Mouse (Mus musculus) hindbrain, embryonic 14.5 days (tissue): ENCODE results near the gene Dusp16. TPM values are rescaled to one million over a fixed set of nuclear protein-coding genes. Genes with fewer than 3 reads are reported as not detected.

Source experiments
- ATAC-seq: fragments of 200-750 bp; cut with Nextera tagmentation; 2 replicates; pipeline ENCODE4 v1.8.0; 2017; ENCODE audit warnings: moderate number of reproducible peaks, mild to moderate bottlenecking, moderate TSS enrichment, moderate library complexity; ENCODE audit not compliant: low FRiP score
- DNase-seq: peaks from one replicate; pipeline ENCODE4 v3.0.0-alpha.2; 2015; ENCODE audit warnings: low spot score
- H3K27ac ChIP-seq: fragments of 300-500 bp; sonication (generic); 2 replicates; pipeline ENCODE4 v1.5.1; 2014; ENCODE audit warnings: mild to moderate bottlenecking, moderate library complexity
- H3K27me3 ChIP-seq: fragments of 300-500 bp; sonication (generic); 2 replicates; pipeline ENCODE4 v1.6.1; 2014; ENCODE audit warnings: mild to moderate bottlenecking, low read length, mixed read lengths; ENCODE audit not compliant: control insufficient read depth, insufficient read depth
- H3K36me3 ChIP-seq: fragments of 300-500 bp; sonication (generic); replicated peaks from 2 replicates; pipeline ENCODE4 v1.6.1; 2014; ENCODE audit not compliant: control insufficient read depth, insufficient read depth
- H3K4me1 ChIP-seq: fragments of 300-500 bp; sonication (generic); replicated peaks from 2 replicates; pipeline ENCODE4 v1.6.1; 2014; ENCODE audit warnings: antibody characterized with exemption, low read length, mixed read lengths; ENCODE audit not compliant: control insufficient read depth, insufficient read depth
- H3K4me2 ChIP-seq: fragments of 300-500 bp; sonication (generic); replicated peaks from 2 replicates; pipeline ENCODE4 v1.6.1; 2014; ENCODE audit warnings: mild to moderate bottlenecking, moderate library complexity
- H3K4me3 ChIP-seq: fragments of 300-500 bp; sonication (generic); replicated peaks from 2 replicates; pipeline ENCODE4 v1.5.1; 2014; ENCODE audit warnings: mild to moderate bottlenecking, low read length
- H3K9ac ChIP-seq: fragments of 300-500 bp; sonication (generic); 2 replicates; pipeline ENCODE4 v1.6.1; 2014
- H3K9me3 ChIP-seq: fragments of 300-500 bp; sonication (generic); 2 replicates; pipeline ENCODE4 v1.6.1; 2016; ENCODE audit warnings: low read length; ENCODE audit not compliant: control insufficient read depth
- WGBS: fragments of 180-500 bp; shearing (Covaris S2); extraction: QIAGEN DNeasy Blood & Tissue Kit; methylation state at CpG from one replicate; pipeline ENCODE4 v1.1.7; 2014; 5-methylcytosine and 5-hydroxymethylcytosine counted together
- polyA plus RNA-seq: library from polyadenylated mRNA; unstranded; fragments of >200 nt; fragmentation: Nextera tagmentation; extraction: Ambion mirVana; gene quantifications from 2 replicates; pipeline ENCODE4 v1.2.1, GENCODE M21; 2014

Gene Dusp16
- polyA plus RNA-seq, 1 experiment from 2014 or later: 5.7 TPM

DNA sequence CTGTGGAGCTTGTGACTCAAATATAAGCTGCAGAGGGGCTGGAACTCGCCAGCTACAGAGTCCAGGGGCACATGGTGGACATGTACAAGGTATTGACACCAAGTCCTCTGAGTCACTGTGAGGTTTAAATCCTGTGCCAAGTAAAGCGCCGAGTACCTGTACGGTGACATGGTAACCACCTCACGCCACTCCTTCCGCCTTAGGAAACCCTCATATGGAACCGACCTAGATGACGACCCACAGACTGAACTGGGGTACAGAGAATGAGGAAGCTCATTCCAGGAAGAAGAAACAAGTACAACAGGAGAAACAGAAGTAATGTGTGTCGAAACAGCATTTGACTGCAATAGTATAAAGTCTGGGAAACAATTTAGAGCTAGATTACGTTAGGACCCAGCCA, 3.9 kb upstream of the Dusp16 start:
- H3K4me2 ChIP-seq: no peak overlapping the region
- WGBS: 90% methylated on average over 10 of the region's 10 CpGs
- no peak for ATAC-seq

DNA sequence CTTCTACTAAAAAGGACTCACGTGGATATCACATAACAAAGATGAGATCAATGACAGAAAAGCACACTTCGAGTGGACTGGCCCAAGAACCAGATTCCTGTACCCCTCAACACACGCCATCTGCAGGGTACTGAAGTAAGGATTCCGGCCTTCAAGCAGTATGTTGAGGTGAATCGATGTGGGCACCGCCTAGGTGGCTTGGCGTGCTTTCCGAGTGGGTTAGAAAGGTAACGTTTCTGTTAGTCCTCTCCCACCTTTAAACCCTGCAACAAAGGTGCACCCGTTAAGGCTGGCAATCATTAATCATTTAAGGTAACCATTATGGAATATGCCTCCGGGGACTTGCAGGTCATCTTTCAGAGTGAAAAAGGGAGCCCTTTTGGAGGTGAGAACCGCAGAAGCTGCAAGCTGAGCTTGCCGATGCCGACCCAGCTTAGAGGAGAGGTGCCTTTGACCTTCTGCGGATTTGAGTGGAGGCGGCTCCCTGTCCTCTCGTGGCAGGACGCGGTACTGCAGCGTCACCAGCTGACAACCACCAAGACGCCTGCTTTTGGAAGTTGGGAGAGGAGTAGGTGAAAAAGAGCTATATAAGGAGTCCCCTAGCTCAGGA, 1.6 kb upstream of the Dusp16 start:
- 15% methylated on average over 21 of the region's 21 CpGs for WGBS
- no peak overlapping the region for H3K9ac ChIP-seq
- H3K27ac ChIP-seq: no peak overlapping the region
- ATAC-seq (no peak), DNase-seq (peak; percentile 82)
- H3K4me3 ChIP-seq: no peak overlapping the region
- peaks cover 13% of the 10 kb centered on the region; the same call in 1 of the 2 replicates for H3K27me3 ChIP-seq
- H3K36me3 ChIP-seq: no peaks in the 10 kb centered on the region
- no peaks in the 10 kb centered on the region for H3K4me1 ChIP-seq
- H3K9me3 ChIP-seq: no peaks in the 10 kb centered on the region
- H3K4me2 ChIP-seq: peak overlapping the region; percentile 28

More for the DNA sequence above, 3.9 kb upstream of the Dusp16 start:
- H3K9me3 ChIP-seq: no peaks in the 10 kb centered on the region
- H3K4me1 ChIP-seq: no peaks in the 10 kb centered on the region
- 0 out of 2 replicates have a peak, but pooled peaks cover 8% of the 10 kb centered on the region for H3K27me3 ChIP-seq
- H3K9ac ChIP-seq: no peak overlapping the region
- no peak for DNase-seq
- no peaks in the 10 kb centered on the region for H3K36me3 ChIP-seq
- H3K27ac ChIP-seq: no peak overlapping the region
- no peak overlapping the region for H3K4me3 ChIP-seq

DNA sequence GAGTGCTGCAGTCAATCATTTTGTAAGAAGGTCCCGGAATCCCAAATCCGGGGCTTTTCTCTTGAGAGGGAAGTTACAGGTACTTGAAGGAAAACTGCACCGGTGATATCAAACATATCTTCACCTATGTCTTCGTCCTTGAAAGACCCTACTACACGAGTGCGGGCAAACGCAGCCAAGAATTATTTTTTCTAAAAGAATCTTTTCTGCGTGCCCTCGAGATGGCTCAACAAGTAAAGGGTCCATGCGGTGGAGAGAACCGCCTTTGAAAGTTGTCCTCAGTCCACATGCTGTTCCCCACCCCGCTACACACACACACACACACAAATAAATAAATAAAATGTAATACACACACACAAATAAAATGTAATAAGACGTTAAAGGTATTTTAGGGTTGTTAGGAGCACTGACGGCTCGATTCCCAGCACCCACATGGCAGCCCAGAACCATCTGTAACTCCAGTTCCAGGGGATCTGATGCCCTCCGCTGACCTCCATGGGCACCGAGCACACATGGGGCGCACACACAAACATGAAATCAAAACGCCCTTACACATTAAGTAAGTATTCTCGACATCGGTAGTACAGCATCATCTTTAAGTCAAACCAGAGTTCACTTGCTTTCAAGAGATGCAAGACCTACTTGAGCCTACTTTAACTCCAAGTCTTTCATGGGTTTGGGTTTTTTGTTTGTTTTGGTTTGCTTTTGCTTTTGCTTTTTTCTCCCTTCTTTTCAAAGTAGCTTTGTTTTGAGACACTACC, 801 bp upstream of the Dusp16 start:
- Histone ChIP-seq H3K4me2 (peak overlapping the region; percentile 89), H3K36me3 (no peaks in the 10 kb centered on the region), H3K27me3 (peaks cover 13% of the 10 kb centered on the region; the same call in 1 of the 2 replicates), H3K4me1 (no peaks in the 10 kb centered on the region), H3K27ac (no peak overlapping the region), H3K9me3 (no peaks in the 10 kb centered on the region), H3K4me3 (peak overlapping the region; percentile 60), H3K9ac (peak overlapping the region; percentile 61)
- DNase-seq (no peak), ATAC-seq (peak; percentile 12; the same call in 1 of the 2 replicates)
- 35% methylated on average over 21 of the region's 21 CpGs for WGBS

DNA sequence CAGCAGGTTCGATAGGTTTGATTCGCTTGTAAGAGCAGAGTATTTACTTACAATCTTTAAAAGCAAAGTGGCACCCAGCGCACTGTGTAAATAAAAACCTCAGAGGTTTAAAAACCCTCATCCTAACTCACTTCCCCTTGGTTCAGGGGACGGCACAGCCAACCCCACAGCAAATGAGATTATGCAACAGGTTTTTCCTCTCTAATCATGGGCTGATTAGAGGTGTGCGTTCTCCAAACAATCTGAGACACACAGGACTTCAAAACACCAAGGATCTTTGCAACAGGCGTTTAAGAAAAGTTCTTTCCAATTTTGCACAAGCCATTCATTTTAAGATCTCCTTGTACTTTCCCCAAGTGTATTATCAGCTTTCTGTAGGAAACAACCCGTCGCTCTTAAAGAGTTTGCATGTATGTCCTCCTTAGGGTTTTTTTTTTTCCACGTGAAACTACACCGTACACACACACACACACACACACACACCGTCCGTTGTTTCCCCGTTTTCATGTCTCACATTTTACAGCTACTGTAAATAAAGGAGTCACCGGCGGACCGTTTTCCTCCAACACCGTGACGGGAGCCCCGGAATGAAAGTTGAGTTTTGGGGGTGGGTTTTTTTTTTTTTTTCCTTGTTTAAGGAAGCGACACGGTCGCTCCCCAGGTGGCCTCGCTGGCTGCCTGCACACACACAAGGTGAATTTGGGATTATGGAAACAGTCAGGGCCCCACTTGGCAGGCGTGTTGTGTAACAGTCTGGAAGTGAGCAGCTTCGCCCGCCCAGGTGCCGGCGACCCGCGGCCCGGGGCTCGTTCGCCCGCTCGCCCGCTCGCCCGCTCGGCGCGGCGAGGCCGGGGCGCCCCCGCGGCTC, 940 bp downstream of the Dusp16 start:
- Histone ChIP-seq H3K4me1 (no peaks in the 10 kb centered on the region), H3K4me2 (peak overlapping the region; percentile 89), H3K36me3 (no peaks in the 10 kb centered on the region), H3K27me3 (peaks cover 13% of the 10 kb centered on the region; the same call in 1 of the 2 replicates), H3K9me3 (no peaks in the 10 kb centered on the region), H3K4me3 (peak overlapping the region; percentile 60), H3K27ac (peak overlapping the region; percentile 68), H3K9ac (peak overlapping the region; percentile 77)
- DNase-seq: no peak
- no peak for ATAC-seq
- under 1% methylated on average over 41 of the region's 46 CpGs for WGBS

DNA sequence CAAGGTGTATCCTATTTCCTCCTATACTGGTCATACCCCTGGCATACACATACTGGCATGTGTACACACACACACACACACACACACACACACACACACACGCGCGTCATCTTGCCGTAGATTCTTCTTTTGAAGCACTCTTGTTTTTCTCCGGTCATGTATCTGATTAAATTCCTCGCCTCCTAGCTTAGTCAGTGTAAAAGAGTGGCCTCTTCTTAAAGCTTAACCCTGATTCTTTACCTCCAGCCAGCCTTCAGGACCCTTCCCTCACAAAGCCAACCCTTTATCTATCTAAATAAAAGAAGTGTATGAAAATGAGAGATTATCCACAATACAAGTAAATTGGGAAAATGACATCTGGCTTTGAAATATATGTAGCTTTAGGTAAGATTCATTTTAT, 3.3 kb downstream of the Dusp16 start:
- Histone ChIP-seq H3K27ac (no peak overlapping the region), H3K4me2 (no peak overlapping the region), H3K36me3 (no peaks in the 10 kb centered on the region), H3K9me3 (no peaks in the 10 kb centered on the region), H3K4me3 (no peak overlapping the region), H3K27me3 (peaks cover 13% of the 10 kb centered on the region; the same call in 1 of the 2 replicates), H3K4me1 (no peaks in the 10 kb centered on the region), H3K9ac (no peak overlapping the region)
- DNase-seq (no peak), ATAC-seq (no peak)
- 70% methylated on average over 6 of the region's 6 CpGs for WGBS

DNA sequence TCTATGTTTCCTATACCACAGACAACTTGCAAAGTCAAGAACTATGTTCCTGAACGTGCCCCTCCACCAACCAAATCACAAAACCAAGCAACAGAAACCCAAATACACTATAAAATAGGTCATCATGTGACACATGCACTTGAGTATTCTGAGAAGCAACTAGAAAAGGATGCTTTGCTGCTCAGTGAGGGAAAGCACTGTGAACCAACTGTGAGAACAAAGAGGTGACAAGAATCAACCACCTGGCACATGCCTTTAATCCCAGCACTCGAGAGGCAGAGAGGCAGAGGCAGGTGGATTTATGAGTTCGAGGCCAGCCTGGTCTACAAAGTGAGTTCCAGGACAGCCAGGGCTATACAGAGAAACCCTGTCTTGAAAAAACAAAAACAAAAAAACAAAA, 6.0 kb downstream of the Dusp16 start:
- no peaks in the 10 kb centered on the region for H3K9me3 ChIP-seq
- no peak for ATAC-seq
- 80% methylated on average over 3 of the region's 3 CpGs for WGBS

DNA sequence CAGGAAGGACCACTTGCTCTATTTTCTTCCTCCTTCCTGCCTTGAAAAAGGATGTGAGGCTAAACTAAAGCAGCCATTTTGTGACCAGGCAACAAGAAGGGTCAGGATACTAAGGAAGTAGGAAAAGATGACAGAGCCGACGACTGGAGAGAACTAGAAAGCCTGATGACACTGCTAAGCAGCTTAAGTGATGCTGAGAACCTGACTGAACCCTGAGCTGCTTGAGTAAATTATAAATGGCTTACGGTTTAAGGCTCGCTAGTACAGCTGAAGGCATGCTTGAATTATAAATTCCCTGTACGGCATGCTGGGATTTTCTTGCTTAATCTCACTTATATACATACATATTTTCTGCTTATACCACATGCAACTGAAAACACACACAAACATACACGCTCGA, 9.5 kb downstream of the Dusp16 start:
- H3K4me3 ChIP-seq: no peak overlapping the region
- H3K9me3 ChIP-seq: no peaks in the 10 kb centered on the region
- H3K4me1 ChIP-seq: no peaks in the 10 kb centered on the region
- no peak overlapping the region for H3K4me2 ChIP-seq
- H3K27ac ChIP-seq: no peak overlapping the region
- H3K9ac ChIP-seq: no peak overlapping the region
- 90% methylated on average over 7 of the region's 7 CpGs for WGBS
- no peaks in the 10 kb centered on the region for H3K27me3 ChIP-seq
- no peak for DNase-seq
- ATAC-seq: no peak
- H3K36me3 ChIP-seq: no peaks in the 10 kb centered on the region

More for the DNA sequence above, 6.0 kb downstream of the Dusp16 start:
- Histone ChIP-seq H3K27ac (no peak overlapping the region), H3K9ac (no peak overlapping the region), H3K4me1 (no peaks in the 10 kb centered on the region), H3K36me3 (no peaks in the 10 kb centered on the region), H3K4me3 (no peak overlapping the region), H3K4me2 (no peak overlapping the region), H3K27me3 (peaks cover 4% of the 10 kb centered on the region; the same call in 1 of the 2 replicates)
- no peak for DNase-seq

DNA sequence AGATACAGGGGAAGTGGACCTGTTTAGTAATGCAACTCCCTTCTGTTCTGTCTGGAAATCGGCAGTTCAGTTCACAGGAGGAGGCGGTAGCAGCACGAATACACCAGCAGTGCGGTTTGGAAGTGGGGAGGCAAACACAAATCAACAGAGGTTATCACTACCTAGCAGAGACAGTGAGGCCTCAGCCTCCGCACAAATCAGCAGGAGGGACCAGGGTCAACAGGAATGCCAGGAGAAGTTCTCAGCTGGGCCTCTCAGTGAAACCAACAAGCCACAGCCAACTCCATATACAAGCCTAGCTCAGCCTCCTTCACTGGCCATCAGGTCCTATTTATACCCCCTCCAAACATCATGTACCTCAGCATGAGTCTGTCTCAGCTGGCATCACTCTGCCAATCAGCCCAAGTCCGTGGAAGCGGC, 10.9 kb downstream of the Dusp16 start:
- H3K4me3 ChIP-seq: no peak overlapping the region
- no peak overlapping the region for H3K9ac ChIP-seq
- no peak for ATAC-seq
- H3K4me2 ChIP-seq: no peak overlapping the region
- H3K36me3 ChIP-seq: no peaks in the 10 kb centered on the region
- DNase-seq: no peak
- H3K9me3 ChIP-seq: no peaks in the 10 kb centered on the region
- H3K4me1 ChIP-seq: no peaks in the 10 kb centered on the region
- WGBS: 78% methylated on average over 7 of the region's 7 CpGs
- H3K27me3 ChIP-seq: no peaks in the 10 kb centered on the region
- H3K27ac ChIP-seq: no peak overlapping the region

DNA sequence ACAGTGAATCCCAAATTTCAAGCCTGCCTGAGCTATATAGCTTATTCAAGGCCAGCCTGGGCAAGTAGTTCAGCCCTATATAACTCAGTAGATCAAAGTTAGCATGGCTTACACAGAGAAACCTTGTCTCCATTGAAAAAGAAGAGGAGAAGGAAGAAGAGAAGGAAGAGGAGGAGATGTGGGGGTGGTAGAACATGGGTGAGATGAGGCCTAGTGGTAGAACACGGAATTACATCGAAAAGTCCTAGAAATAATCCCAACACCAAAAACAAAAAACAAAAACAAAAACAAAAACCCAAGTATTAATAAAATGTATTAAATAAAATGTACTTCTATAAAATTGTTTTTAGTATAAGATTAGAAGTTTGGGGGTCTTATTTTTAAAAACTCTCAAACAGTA, 12.4 kb downstream of the Dusp16 start:
- 62% methylated on average over 2 of the region's 2 CpGs for WGBS
- Histone ChIP-seq H3K9ac (no peak overlapping the region), H3K9me3 (no peaks in the 10 kb centered on the region), H3K27ac (no peak overlapping the region), H3K4me3 (no peak overlapping the region), H3K4me1 (no peaks in the 10 kb centered on the region), H3K36me3 (no peaks in the 10 kb centered on the region), H3K27me3 (no peaks in the 10 kb centered on the region), H3K4me2 (no peak overlapping the region)
- DNase-seq: no peak
- no peak for ATAC-seq
